Mouse (Mus musculus): ENCODE measurements at regions not wholly inside any gene's neighbourhood (a gene's known extent, or its start where the extent isn't known, plus 50 kb on each side); places are given as distances from the start of the nearest gene placed in this dataset.

DNA sequence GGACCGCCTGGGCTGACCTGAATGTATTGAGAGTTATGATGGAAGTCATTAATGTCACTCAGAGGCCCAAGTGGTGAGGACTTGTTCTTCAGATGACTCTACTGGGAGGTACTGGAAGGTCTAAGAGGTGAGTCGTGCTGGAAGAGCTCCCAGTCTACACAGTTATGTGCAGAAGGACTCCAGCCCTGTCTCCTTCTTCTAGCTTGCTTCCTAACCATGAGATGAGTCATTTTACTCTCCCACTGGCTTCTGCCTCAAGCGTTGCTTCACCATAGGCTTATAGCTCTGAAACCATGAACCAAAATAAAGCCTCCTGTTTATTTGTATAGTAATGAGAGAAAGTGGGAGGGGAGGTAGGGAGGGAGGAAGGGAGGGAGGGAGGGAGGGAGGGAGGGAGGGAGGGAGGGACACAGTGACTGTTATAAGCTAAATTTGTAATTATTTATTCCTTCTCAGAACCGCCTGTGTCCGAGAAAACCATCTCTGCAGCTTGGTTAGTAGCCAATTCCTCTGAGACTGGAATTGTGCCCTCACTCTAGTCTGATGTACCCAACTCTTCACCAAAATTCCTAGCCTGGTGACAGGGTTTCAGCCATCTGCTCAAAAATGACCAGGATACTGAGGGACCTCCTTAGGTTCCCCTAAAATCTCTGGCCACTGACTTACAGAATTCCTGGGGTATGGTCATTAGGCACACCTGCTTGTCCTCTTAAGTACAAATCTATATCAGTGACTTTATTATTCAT lies 211.6 kb upstream of the Atp2b1 start:
- in situ Hi-C loops (cut with MboI, MseI): loop anchor here (10.0 kb wide), 1 partner anchor 1008 kb away; the partner anchor contains the start of gene Ccer1

DNA sequence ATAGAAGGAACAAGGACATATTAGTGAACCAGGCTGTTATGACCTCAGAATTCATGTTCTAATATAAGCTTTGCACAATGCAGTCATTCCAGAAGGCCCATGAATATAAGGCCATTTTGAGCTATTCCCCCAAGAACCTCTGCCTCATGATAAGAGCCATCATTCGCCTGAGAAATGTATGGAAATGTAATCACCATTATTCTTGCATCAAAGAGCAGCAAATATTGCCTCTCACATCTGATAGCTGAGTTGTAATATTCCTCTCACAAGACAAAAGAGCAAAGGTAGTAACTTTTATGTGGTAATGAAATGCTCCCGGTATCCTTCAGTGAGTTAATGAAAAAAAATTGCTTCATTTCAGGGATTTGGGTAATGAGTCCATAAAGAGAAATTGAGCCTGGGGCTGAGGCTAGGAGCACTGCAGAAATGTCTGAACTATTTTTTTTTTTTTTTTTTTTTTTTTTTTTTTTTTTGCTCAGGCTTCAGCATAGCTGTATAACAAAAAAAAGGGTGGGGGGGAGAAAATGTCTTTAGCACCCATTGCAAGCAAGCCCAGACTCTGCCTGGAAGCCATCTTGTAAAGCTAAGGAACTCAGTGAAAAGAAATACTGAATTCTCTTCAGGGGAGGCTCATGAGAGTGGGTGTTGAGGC lies 210.4 kb upstream of the Atp2b1 start:
- in situ Hi-C loops (cut with MboI, MseI): loop anchor here (10.0 kb wide), 1 partner anchor 1009 kb away; the partner anchor contains the start of gene Ccer1

DNA sequence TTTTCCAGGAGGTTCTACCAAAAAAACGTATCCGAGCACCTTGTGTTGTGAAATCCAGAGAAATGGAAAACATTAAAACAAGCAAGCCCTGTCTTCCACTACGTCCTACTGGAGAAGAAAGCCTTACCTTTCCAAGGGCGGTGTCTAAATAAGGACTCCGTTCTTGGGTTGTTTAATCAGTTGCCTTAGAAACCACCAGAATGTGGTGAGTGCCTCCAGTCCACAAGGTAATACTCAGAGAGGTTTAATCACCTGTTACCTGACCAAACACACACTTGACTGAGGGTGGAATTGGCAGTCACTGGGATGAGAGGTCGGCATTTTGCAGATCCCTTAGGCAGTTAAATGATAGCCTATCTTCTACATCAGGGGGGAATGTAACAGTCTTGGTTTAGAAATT lies 209.6 kb upstream of the Atp2b1 start:
- in situ Hi-C loops (cut with MboI, MseI): loop anchor here (10.0 kb wide), 1 partner anchor 1010 kb away; the partner anchor contains the start of gene Ccer1

DNA sequence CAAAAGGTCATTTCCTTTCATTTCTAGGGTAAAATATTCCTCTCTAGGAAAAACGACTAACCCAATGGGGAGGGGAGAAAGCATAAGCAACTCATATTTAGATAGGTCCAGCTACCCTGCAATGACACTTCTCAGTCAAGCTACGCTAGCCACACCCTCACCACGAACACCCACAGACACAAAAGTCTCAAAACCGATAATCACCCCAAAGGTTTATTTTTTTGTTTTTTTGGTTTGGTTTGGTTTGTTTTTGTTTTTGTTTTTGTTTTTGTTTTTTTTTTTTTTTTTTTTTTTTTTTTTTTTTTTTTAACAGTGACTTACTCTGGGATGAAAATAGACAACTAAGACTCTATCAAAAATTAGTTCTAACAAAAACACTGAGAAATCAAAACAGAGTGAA lies 196.3 kb upstream of the Atp2b1 start:
- in situ Hi-C loops (cut with MboI, MseI): loop anchor here (10.0 kb wide), 1 partner anchor 107 kb away; no protein-coding TSS in a partner anchor

DNA sequence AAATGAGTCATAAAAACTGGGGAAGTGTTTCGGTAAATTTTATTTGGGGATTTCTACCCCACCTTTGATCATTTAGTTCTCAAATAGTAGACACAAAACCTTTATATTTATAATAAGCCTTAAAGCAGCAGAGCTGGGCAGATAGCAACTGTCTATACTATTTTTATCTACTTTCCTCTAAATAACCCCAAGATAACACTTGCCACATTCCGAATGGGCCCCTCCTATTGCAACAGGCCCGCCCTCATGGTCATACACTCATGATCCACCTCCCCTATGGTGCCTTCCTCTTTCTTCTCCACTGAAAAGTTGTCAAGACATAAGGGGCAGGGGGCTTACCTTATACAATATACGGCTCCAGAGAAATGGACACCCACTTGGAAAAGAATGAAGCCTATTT lies 195.5 kb upstream of the Atp2b1 start:
- in situ Hi-C loops (cut with MboI, MseI): loop anchor here (10.0 kb wide), 1 partner anchor 106 kb away; no protein-coding TSS in a partner anchor

DNA sequence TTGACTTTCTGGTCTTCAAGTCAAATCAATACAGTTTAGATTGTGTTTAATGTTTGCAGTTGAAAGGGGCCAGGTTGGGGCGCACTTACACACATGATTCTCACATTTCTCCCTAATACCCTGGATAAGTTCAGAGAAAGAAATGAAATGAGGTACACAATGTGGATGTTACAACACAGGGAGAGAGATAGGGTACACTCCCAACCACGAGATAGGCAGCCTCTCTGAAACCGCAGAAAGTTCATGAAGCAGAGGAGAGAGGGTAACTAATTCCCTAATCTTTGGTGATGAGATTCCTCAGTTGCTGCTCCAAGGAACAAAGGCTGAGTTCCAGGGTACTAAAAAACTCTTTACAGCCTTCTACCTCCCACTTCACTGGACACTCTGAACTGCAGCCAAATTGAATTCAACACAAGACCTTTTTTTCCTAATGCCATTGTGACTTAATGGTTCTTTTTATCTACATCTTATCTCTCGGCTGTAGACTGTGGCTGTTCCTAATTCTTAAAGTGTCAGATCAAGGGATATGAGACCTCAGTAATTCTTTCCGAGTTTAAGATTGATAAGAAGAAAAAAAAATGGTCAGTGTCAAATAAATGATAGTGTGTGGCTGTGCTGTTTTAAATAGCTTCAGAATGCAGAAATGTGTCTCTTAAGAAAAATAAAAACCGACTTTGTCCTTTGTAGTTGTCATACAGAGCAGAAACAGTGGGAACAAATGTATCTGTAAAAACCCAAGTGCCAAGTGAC lies 193.8 kb upstream of the Atp2b1 start:
- in situ Hi-C loops (cut with MboI, MseI): loop anchor here (10.0 kb wide), 1 partner anchor 1656 kb away; no protein-coding TSS in a partner anchor

DNA sequence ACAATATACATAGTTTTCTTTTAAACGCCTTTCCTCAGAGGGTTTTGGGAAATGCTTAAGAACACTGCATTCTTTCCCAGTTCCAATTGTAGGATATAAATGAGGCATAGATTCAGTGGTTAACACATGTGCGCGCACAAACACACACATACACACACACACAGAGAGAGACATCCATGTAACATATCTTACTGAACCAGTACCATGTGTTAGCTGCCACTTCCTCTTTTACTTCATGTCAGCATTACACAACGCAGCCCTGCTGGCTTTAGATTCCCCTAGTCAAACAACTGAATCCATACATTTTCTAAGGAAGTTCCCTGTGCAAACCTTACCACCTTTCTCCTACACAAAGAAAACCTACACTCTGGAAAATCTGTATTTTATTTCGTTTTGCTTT lies 189.1 kb upstream of the Atp2b1 start:
- in situ Hi-C loops (cut with MboI, MseI): loop anchor here (10.0 kb wide), 1 partner anchor 1660 kb away; no protein-coding TSS in a partner anchor

DNA sequence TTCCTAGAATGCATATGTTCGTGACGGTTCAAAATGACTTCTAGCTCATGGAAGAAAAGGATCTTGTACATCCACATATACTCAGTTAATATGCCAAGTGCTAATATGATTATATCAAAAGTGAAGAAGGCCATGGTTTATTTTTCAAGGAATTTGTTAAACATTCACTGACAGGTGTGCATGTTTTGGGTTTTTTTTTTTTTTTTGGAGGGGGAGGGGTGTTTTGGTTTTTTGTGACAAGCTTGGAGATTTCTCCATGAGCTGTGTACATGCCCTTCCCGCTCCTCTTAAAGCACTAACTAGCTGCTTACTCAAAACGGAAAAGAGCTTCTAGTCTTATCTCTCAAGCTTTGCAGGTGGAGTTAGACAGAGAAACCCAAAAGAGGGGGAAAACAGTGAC lies 187.1 kb upstream of the Atp2b1 start:
- in situ Hi-C loops (cut with MboI, MseI): loop anchor here (10.0 kb wide), 1 partner anchor 1662 kb away; no protein-coding TSS in a partner anchor

DNA sequence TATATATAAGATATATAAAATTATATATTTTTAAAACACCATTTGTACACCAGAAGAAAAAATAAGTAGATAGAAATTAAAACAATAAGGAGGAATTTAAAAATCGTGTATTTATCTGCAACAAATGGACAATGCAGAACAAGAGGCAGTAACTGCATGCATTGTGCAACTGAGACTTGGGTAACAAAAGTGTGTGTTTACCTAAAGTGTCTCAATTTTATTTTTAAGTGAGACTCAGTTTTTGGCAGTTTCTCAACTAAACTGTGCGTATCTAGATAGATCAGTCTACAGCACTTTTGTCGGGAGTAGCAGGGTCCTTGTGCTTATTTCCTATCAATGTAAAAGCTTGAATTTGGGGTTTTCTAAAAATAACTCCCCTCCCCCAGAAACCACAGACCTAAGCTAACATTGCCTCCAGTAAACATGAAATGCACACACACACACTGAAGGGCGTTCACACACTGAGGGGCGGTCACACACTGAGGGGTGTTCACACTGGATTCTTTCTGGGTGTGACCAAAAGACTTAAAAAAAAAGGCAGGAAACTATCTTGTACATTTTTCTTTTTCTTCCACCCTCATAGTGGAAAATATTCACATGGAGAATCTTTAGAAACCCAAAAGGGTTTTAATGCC lies 185.7 kb upstream of the Atp2b1 start:
- in situ Hi-C loops (cut with MboI, MseI): loop anchor here (10.0 kb wide), 1 partner anchor 1664 kb away; no protein-coding TSS in a partner anchor

DNA sequence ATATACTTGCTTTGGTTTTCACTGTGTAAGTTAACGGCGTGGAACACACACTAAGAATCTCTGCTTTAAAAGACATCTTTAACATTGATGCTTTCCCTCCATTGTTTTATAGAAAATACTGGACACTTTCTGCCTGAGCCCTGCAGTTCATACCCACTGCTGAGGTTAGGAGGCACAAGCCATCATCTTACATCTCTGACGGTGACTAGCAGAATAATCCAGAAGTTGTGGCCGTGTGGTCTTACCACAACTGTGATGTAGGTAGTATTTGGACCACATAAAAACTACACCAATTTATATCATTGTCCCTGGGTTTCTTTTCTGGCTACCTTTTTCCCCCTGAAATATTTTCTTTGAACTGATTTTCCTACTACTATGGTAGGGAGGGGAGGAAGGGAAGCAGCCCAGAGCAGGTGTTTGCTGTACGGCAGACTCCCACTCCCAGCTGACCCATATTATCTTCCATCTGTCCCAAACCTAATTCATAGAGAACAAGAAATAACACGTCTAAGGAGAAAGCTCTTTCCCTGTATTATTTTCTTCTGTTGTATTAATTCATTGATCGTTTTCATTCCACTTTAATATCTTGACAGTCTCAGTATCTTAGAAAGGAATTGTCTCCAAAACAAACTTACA lies 180.1 kb upstream of the Atp2b1 start:
- in situ Hi-C loops (cut with MboI, MseI): no loop called here

DNA sequence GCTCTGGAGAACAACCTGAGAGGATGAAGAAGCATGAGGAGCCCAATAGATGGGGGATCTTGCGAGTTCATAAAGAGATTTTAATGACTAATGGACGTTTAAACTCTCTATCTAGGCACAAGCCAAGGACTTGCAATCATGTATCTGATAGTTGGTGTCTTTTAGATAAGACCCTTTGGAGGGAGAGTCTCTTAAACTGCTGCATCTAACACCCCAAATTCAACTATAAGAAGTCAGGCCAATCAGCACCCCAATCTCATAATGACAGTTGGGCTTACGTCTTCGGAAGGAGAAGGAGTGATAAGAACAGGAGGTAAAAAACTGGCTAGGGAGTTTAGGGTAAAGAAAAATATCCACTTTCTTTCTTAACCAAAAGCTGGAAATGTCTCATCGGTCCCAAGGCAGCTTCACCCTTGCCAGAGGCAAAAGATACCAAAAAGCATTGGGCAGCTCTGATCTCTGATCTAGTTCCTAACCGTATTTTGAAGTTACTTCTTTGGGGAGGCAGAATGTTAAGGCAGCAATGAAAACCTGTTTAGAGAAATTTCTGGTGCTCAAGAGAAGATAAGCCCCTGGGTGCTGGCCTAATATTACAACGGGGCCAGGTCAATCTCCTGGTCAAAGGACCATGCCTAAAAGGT lies 173.6 kb upstream of the Atp2b1 start:
- in situ Hi-C loops (cut with MboI, MseI): no loop called here

DNA sequence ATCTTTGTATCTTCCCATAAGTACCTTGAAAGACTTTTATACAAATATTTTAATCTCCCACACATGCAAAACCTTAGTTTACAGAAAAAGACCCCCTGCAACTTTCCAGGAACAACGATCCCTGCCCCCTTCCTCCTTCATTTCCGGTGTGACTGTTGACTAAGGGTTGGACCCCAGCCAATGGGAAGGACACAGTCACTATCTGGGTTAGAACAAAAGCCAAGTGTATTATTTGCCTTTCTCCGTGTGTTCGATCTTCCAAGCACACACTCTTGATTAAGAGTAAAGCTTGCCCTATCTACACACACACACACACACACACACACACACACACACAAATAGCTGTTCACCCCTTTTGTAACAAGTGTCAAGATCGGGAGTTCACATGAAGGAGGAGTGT lies 172.8 kb upstream of the Atp2b1 start:
- in situ Hi-C loops (cut with MboI, MseI): no loop called here

DNA sequence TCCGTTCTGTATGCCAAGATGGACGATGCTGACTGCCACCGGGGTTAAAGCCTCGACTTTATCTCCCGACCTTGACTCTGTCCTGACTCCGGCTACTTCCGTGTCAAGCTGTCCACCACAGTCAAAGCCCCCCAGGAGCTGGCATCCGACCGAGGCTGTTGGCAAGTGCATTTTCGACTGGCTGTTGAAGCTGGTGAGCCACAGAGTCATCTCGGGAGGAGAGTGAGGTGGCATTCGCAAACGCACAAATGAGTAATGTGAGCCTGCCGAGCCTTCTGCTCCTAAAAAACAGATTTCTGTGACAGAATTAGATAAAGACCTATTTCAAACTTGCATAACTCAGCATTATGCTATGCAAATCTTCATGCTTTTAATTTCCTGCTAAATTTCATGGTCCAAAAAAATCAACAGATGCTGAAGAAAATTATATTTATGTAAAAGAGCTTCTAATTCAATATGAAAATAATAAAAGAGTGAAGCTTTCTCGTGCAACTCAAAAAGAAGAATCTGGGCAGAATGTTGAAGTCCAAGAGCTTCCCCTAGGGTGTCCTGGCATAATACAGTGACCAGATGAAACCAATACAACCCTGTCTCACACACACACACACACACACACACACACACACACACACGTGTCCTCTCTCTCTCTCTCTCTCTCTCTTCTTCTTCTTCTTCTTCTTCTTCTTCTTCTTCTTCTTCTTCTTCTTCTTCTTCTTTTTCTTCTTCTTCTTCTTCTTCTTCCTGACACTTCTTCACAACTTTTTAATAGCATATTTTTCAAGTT lies 171.2 kb upstream of the Atp2b1 start:
- in situ Hi-C loops (cut with MboI, MseI): no loop called here

DNA sequence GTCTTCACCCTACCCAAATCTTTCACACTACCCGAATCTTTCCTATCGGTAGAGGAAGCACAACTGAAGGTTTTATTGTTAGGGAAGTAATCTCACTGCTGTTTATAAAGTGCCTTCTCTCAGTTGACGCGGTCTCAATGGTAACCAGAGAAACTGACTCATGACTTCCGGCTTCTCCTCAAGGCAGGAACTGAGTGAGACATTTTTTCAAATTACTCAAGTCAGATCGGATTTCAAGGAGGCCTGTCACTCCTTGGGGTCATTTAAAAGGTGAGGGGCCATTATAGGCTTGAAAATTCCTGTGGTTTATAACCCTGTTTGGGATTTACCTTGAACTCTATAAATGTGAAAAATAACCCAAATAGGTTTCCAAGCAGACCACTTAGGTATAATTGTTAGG lies 170.0 kb upstream of the Atp2b1 start:
- in situ Hi-C loops (cut with MboI, MseI): no loop called here

DNA sequence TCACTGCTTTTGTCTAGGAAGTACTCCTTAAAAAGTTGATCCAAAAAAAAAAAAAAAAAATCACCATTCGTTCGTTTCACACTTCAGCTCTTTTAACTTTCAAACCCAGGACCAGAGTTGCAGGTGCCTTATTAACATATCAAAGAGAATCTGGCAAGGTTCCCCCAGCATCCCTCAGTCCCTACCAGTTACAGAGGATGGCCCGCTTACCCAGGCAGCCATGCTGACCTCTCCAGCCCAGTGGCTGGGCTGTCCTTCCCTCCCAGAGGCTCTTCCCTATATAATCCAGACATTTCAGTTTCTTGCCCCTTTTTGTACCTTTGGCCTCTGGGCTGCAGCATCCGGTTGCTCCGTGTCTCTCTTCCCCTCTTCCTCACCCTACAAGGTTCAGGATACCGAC lies 169.5 kb upstream of the Atp2b1 start:
- in situ Hi-C loops (cut with MboI, MseI): no loop called here

DNA sequence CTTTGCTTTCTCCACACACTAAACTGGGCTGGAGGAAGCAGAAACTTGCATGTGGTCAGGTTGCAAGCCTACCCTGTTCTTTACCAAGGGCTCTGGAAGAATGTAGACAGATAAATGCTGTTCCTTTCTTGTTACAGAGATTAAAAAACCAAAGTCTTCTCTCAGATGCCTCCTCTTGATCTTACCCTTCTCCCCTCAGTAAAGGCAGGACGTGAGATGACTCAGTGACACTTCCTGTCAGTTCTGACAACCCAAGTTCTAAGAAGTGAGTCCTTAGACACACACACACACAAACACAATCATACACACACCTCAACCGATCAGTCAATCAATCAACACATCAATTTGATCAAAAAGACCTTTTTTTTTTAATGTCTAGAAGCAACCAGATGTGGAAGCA lies 168.8 kb upstream of the Atp2b1 start:
- in situ Hi-C loops (cut with MboI, MseI): no loop called here

DNA sequence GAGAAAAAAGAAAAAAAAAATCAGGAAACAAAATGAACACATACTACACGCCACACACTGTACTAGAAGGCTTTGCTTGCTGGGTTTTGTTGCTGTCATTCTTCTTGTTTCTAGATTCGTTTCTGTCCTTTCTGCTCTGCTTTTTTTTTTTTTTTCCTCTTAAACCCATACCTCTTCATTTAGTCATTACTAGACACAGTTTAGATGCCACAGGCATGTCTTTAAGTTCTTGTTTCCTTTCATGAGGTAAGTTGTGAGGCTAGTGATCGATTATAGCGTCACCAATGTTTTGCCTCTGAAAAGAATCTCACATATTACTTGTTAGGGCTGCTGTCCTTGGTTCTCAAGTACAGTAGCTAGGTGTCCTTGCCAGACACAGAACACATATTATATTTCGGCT lies 168.3 kb upstream of the Atp2b1 start:
- in situ Hi-C loops (cut with MboI, MseI): no loop called here

DNA sequence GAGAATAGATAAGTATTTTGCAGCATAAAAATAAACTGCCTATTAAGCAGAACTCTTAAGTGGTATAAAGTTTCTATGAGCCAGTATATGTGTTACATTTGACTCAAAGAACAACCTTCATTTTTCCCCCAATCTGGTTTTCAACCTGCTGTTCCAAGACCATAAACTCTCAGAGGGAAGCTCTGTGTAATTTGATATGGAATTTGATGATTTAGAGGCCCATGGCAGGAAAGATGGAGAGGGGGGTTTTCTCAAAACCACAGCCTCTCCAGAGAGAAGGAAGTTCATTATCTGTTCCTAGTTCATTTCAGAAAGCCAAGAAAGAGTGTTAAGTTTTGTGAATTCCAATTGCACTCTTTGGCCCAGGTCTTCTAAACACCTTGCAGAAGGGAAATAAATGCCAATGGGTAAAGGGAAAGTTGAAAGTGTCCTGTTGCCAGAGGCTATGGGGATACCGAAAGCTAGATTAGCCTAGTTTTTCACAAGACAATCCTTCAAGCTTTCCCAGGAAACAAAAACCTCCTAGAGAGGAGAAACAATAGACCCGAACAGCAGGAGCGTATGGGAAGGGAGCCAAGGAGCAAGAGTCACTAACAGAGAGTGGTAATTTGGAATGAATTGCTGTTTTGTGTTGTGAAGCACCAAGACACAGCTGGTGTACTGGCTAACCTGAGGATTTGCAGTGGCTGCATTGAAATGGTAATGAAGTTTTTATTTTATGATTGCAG lies 165.2 kb upstream of the Atp2b1 start:
- in situ Hi-C loops (cut with MboI, MseI): no loop called here

DNA sequence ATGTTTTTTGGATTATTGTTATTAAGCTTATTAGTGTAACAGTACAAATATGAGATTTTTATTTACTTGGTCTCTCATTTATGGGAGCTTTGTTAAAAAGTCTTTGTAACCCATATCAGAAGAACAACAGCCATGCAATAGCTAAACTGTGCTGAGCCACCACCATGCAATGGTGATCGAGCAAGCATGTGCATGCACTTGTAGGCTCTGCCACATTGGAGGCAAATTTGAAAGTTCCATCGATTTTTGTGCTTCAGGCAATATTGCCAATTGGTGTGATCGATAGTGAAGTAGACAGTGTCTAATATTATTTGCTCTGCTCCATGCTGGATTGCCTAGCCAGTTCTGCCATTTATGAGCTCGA lies 164.6 kb upstream of the Atp2b1 start:
- in situ Hi-C loops (cut with MboI, MseI): no loop called here
